Mouse (Mus musculus): Measurements from ENCODE around the gene Psmb7.

GRCm38 (mm10) chr2:38629451-38629850, 14.4 kb downstream of the Psmb7 start:
- TF ChIP-seq CTCF (IDR thresholded peaks at IDR 0.05): no peak
- no peak for TF ChIP-seq POLR2A (IDR thresholded peaks at IDR 0.05; ENCODE audit: insufficient read depth, low read depth, low read length)
- TF ChIP-seq EP300 (IDR thresholded peaks at IDR 0.05; ENCODE audit: insufficient read depth, low read depth, low read length): no peak
